Mouse (Mus musculus): ENCODE results near the gene Lpp. TPM values are rescaled to one million over a fixed set of nuclear protein-coding genes. Genes with fewer than 3 reads are reported as not detected.

Gene Lpp
- polyA plus RNA-seq, 1 experiment, result 8.1 TPM

- peaks cover 27% of the 10 kb centered on the region for H3K4me1 ChIP-seq (ENCODE audit: control insufficient read depth, insufficient read depth, low read length)
- no peak overlapping the region for H3K4me3 ChIP-seq (replicated peaks; ENCODE audit: insufficient read depth, low read depth, low read length)
- peak in 1 of 2 experiments; percentile 45 for DNase-seq
- no peak overlapping the region for H3K27ac ChIP-seq (ENCODE audit: insufficient read depth, low read length)
- 59% methylated on average over 7 of the region's 7 CpGs for WGBS
- H3K27me3 ChIP-seq (ENCODE audit: control insufficient read depth, insufficient read depth, low read length), result no peaks in the 10 kb centered on the region
- no peak for TF ChIP-seq CTCF (IDR thresholded peaks at IDR 0.05; ENCODE audit: borderline replicate concordance, insufficient read depth, low read depth, low read length)
- no peak for TF ChIP-seq POLR2A (IDR thresholded peaks at IDR 0.05; ENCODE audit: borderline replicate concordance, insufficient read depth, low read length)
These were observed 54.6 kb downstream of the Lpp start for GRCm38 (mm10) chr16:24447666-24448492.

DNA sequence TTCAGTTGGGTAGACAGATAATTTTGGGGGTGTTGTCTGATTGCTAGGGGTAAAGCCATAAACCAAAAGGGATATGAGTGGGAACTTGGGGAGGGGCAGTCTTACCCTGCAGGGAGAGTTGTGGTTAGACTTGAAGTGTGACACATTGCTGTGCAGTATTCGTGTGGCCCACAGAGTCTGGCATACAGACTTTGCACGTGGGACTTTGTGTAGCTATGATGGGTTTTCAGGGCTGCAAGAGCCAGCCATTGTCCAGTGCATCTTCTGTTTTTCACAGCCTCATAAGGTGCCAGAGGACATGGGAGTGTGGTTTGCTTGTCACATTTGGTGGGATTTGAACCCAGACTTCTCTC lies 55.2 kb downstream of the Lpp start:
- DNase-seq, result no peak
- Histone ChIP-seq H3K4me3 (replicated peaks; ENCODE audit: insufficient read depth, low read depth, low read length) (no peak overlapping the region), H3K27me3 (ENCODE audit: control insufficient read depth, insufficient read depth, low read length) (no peaks in the 10 kb centered on the region), H3K4me1 (ENCODE audit: control insufficient read depth, insufficient read depth, low read length) (peaks cover 30% of the 10 kb centered on the region), H3K27ac (ENCODE audit: insufficient read depth, low read length) (no peak overlapping the region)
- 63% methylated on average over 2 of the region's 2 CpGs for WGBS
- TF ChIP-seq CTCF (IDR thresholded peaks at IDR 0.05; ENCODE audit: borderline replicate concordance, insufficient read depth, low read depth, low read length), result no peak
- TF ChIP-seq POLR2A (IDR thresholded peaks at IDR 0.05; ENCODE audit: borderline replicate concordance, insufficient read depth, low read length), result no peak

DNA sequence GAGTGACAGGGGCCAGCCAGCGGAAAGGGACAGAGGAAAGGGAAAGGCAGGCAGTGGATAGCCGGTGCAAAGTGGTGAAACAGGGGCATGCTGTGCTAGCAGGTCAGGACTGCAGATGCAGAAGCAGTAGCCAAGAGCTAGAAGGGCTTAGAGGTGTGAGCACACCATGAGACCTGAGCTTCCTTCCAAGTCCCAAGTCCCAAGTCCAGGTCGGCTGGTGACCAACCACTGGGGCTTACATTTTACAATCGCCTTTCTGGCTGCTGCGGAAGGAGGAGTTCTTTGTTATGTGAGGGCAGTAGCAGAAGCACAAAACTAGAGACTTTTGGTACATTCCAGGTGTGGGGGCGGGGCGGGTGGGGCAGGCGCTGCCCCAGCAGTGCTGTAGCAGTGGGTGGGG lies 56.5 kb downstream of the Lpp start:
- H3K4me3 ChIP-seq (replicated peaks; ENCODE audit: insufficient read depth, low read depth, low read length), result no peak overlapping the region
- peak; percentile 61 to 68 for DNase-seq
- 45% methylated on average over 8 of the region's 8 CpGs for WGBS
- peaks cover 31% of the 10 kb centered on the region for H3K4me1 ChIP-seq (ENCODE audit: control insufficient read depth, insufficient read depth, low read length)
- no peak overlapping the region for H3K27ac ChIP-seq (ENCODE audit: insufficient read depth, low read length)
- TF ChIP-seq CTCF (IDR thresholded peaks at IDR 0.05; ENCODE audit: borderline replicate concordance, insufficient read depth, low read depth, low read length) (no peak), POLR2A (IDR thresholded peaks at IDR 0.05; ENCODE audit: borderline replicate concordance, insufficient read depth, low read length) (no peak)
- H3K27me3 ChIP-seq (ENCODE audit: control insufficient read depth, insufficient read depth, low read length), result no peaks in the 10 kb centered on the region

DNA sequence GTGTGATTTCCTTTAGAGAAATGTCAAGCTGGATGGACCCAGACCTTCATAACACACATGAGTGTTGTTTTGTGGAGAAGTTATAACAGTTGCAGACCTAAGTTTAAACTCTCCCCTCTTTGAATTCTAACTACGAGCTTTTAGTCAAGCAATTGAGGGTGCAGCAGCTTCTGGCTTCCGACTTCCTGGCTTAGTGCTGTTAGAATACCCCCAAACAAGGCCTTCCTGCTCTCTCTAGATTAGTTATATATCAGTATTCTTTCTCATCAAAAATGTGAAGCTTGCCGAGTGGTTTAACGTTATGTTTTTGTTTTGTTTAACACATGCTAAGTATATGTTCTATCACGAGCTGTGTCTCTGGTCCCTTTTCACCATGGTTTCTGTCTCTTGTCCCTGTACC lies 56.9 kb downstream of the Lpp start:
- Histone ChIP-seq H3K4me3 (replicated peaks; ENCODE audit: insufficient read depth, low read depth, low read length) (no peak overlapping the region), H3K4me1 (ENCODE audit: control insufficient read depth, insufficient read depth, low read length) (peaks cover 27% of the 10 kb centered on the region), H3K27ac (ENCODE audit: insufficient read depth, low read length) (no peak overlapping the region), H3K27me3 (ENCODE audit: control insufficient read depth, insufficient read depth, low read length) (no peaks in the 10 kb centered on the region)
- WGBS, result 85% methylated on average over 5 of the region's 5 CpGs
- no peak for TF ChIP-seq POLR2A (IDR thresholded peaks at IDR 0.05; ENCODE audit: borderline replicate concordance, insufficient read depth, low read length)
- TF ChIP-seq CTCF (IDR thresholded peaks at IDR 0.05; ENCODE audit: borderline replicate concordance, insufficient read depth, low read depth, low read length), result no peak
- DNase-seq, result no peak

- no peak for DNase-seq
- TF ChIP-seq CTCF (IDR thresholded peaks at IDR 0.05; ENCODE audit: borderline replicate concordance, insufficient read depth, low read depth, low read length), result no peak
- no peak for TF ChIP-seq POLR2A (IDR thresholded peaks at IDR 0.05; ENCODE audit: borderline replicate concordance, insufficient read depth, low read length)
- Histone ChIP-seq H3K27me3 (ENCODE audit: control insufficient read depth, insufficient read depth, low read length) (no peaks in the 10 kb centered on the region), H3K4me1 (ENCODE audit: control insufficient read depth, insufficient read depth, low read length) (peaks cover 27% of the 10 kb centered on the region), H3K4me3 (replicated peaks; ENCODE audit: insufficient read depth, low read depth, low read length) (no peak overlapping the region), H3K27ac (ENCODE audit: insufficient read depth, low read length) (no peak overlapping the region)
- WGBS, result 95% methylated on average over 5 of the region's 5 CpGs
These were observed 57.8 kb downstream of the Lpp start for GRCm38 (mm10) chr16:24451123-24451522.

- DNase-seq, result no peak
- H3K27ac ChIP-seq (ENCODE audit: insufficient read depth, low read length), result no peak overlapping the region
- peaks cover 21% of the 10 kb centered on the region for H3K4me1 ChIP-seq (ENCODE audit: control insufficient read depth, insufficient read depth, low read length)
- no peaks in the 10 kb centered on the region for H3K27me3 ChIP-seq (ENCODE audit: control insufficient read depth, insufficient read depth, low read length)
- no peak overlapping the region for H3K4me3 ChIP-seq (replicated peaks; ENCODE audit: insufficient read depth, low read depth, low read length)
- TF ChIP-seq POLR2A (IDR thresholded peaks at IDR 0.05; ENCODE audit: borderline replicate concordance, insufficient read depth, low read length) (no peak), CTCF (IDR thresholded peaks at IDR 0.05; ENCODE audit: borderline replicate concordance, insufficient read depth, low read depth, low read length) (no peak)
- WGBS, result 84% methylated on average over 4 of the region's 4 CpGs
These were observed 60.2 kb downstream of the Lpp start for GRCm38 (mm10) chr16:24453536-24453935.

DNA sequence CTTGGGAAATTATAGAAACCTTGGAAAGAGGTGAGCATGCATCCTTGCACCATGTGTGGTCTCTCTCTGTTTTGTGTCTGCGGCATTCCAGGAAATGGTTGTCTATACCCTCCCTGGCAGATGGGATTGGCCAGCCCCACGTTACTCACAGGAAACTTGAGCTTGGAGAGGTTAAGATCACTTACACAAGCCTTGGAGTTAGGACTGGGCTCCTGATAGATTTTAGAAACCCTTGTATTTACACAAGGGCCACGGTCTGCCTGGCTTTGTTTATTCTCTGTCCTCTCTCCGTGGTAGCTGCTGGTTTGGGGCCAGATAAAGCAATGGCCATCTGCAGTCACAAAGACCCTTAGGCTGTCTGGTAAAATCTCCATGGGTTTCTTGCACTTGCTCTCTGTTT lies 61.2 kb downstream of the Lpp start:
- peaks cover 26% of the 10 kb centered on the region for H3K4me1 ChIP-seq (ENCODE audit: control insufficient read depth, insufficient read depth, low read length)
- H3K27me3 ChIP-seq (ENCODE audit: control insufficient read depth, insufficient read depth, low read length), result no peaks in the 10 kb centered on the region
- H3K27ac ChIP-seq (ENCODE audit: insufficient read depth, low read length), result no peak overlapping the region
- no peak for DNase-seq
- WGBS, result 35% methylated on average over 4 of the region's 4 CpGs
- TF ChIP-seq CTCF (IDR thresholded peaks at IDR 0.05; ENCODE audit: borderline replicate concordance, insufficient read depth, low read depth, low read length) (no peak), POLR2A (IDR thresholded peaks at IDR 0.05; ENCODE audit: borderline replicate concordance, insufficient read depth, low read length) (no peak)
- H3K4me3 ChIP-seq (replicated peaks; ENCODE audit: insufficient read depth, low read depth, low read length), result no peak overlapping the region

DNA sequence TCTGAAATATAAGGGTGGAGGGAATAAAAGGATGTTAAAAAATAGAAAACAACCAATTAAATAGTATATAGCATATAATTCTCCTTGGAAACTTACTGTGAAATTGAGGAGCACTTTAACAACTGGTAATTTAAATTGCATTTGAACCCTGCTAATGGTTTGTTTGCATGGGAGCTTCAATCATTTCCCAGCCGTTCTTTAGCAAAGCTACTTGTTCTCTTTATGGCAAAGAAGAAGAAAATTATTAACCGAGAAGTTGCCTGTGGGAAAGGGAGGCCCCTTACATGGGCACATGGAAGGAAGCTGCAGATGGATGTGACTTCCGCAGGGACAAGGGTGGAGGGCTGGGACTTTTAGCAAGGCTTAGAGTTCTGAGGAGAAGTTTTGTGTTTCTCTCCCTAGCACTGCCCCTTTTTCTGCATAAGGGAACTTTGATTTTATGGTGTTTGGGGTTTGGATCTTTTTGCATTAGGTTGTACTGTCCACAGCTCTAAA lies 62.1 kb downstream of the Lpp start:
- H3K4me1 ChIP-seq (ENCODE audit: control insufficient read depth, insufficient read depth, low read length), result peaks cover 22% of the 10 kb centered on the region
- DNase-seq, result no peak
- H3K27me3 ChIP-seq (ENCODE audit: control insufficient read depth, insufficient read depth, low read length), result no peaks in the 10 kb centered on the region
- no peak overlapping the region for H3K4me3 ChIP-seq (replicated peaks; ENCODE audit: insufficient read depth, low read depth, low read length)
- WGBS, result 88% methylated on average over 3 of the region's 3 CpGs
- no peak overlapping the region for H3K27ac ChIP-seq (ENCODE audit: insufficient read depth, low read length)
- TF ChIP-seq POLR2A (IDR thresholded peaks at IDR 0.05; ENCODE audit: borderline replicate concordance, insufficient read depth, low read length), result no peak
- no peak for TF ChIP-seq CTCF (IDR thresholded peaks at IDR 0.05; ENCODE audit: borderline replicate concordance, insufficient read depth, low read depth, low read length)

Data from cerebellum, adult 2 months (tissue).